Mouse (Mus musculus) embryonic fibroblast, embryonic 13.5 days (primary cell): ENCODE measurements at regions not wholly inside any gene's neighbourhood (a gene's known extent, or its start where the extent isn't known, plus 50 kb on each side); places are given as distances from the start of the nearest gene placed in this dataset.

Source experiments
- H3K27ac ChIP-seq: 2 replicates; pipeline ENCODE4 v1.5.1; 2012; ENCODE audit warnings: low read length, control low read depth, inconsistent platforms; ENCODE audit not compliant: insufficient read depth
- H3K4me1 ChIP-seq: 2 replicates; pipeline ENCODE4 v1.6.1; 2011; ENCODE audit warnings: low read length; ENCODE audit not compliant: control insufficient read depth, insufficient read depth
- H3K4me3 ChIP-seq: 2 replicates; pipeline ENCODE4 v1.5.1; 2011; ENCODE audit warnings: mild to moderate bottlenecking, control low read depth, low read length; ENCODE audit not compliant: insufficient read depth
- CTCF ChIP-seq: IDR thresholded peaks from 2 replicates; pipeline ENCODE4 v1.5.1; 2011; ENCODE audit warnings: mild to moderate bottlenecking, control low read depth, low read length, moderate library complexity, borderline replicate concordance; ENCODE audit not compliant: insufficient read depth
- POLR2A ChIP-seq: IDR thresholded peaks from 2 replicates; pipeline ENCODE4 v1.6.1; 2011; ENCODE audit warnings: low read depth, mild to moderate bottlenecking, control low read depth, low read length, moderate library complexity

- TF ChIP-seq CTCF (no peak), POLR2A (no peak)
- no peaks in the 10 kb centered on the region for H3K4me1 ChIP-seq
- H3K27ac ChIP-seq, result no peak overlapping the region
- no peak overlapping the region for H3K4me3 ChIP-seq
Observed at GRCm38 (mm10) chr5:46488140-46488942, 630.9 kb upstream of the Lcorl start.

DNA sequence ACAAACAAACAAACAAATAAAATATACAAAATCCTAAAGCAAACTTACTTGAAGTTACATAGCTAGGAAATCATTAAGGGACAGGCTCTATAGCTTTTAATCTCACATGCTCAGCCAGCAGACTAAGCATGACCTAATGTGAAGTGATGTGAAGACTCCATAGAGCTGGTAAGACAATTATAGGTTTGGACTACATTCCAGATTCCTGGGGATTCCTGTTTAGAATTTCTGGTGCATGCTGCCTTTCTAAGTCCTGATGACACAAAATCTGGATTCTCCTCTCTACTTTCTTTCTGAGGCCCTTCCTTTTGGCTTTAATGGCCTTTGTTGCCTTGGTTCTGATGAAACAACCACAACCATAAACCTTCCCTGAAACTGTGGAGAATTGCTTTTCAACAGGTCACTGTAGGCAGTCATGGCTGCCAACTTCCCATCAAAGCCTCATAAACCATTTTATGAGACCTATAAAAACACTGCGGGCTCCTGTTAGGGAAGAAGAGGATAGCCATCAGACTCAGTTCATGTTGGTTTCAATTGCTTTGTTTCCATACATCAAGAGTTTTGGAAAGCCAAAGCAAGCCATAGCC lies 629.4 kb upstream of the Lcorl start:
- Histone ChIP-seq H3K4me1 (no peaks in the 10 kb centered on the region), H3K27ac (no peak overlapping the region), H3K4me3 (no peak overlapping the region)
- TF ChIP-seq POLR2A, result no peak
- TF ChIP-seq CTCF, result no peak

- Histone ChIP-seq H3K4me1 (no peaks in the 10 kb centered on the region), H3K27ac (no peak overlapping the region), H3K4me3 (no peak overlapping the region)
- TF ChIP-seq CTCF (no peak), POLR2A (no peak)
Observed at GRCm38 (mm10) chr5:46456356-46456755, 598.9 kb upstream of the Lcorl start.

- H3K27ac ChIP-seq, result no peak overlapping the region
- H3K4me3 ChIP-seq, result no peak overlapping the region
- no peak for TF ChIP-seq POLR2A
- no peak for TF ChIP-seq CTCF
- peaks cover 2% of the 10 kb centered on the region; the same call in 1 of the 2 replicates for H3K4me1 ChIP-seq
Observed at GRCm38 (mm10) chr5:46448274-46448673, 590.9 kb upstream of the Lcorl start.

GRCm38 (mm10) chr5:46445844-46446243 lies 588.4 kb upstream of the Lcorl start:
- H3K4me1 ChIP-seq, result peaks cover 2% of the 10 kb centered on the region; the same call in 1 of the 2 replicates
- no peak overlapping the region for H3K27ac ChIP-seq
- no peak overlapping the region for H3K4me3 ChIP-seq
- no peak for TF ChIP-seq CTCF
- TF ChIP-seq POLR2A, result no peak

- Histone ChIP-seq H3K27ac (no peak overlapping the region), H3K4me1 (peaks cover 2% of the 10 kb centered on the region; the same call in 1 of the 2 replicates), H3K4me3 (no peak overlapping the region)
- TF ChIP-seq POLR2A, result no peak
- no peak for TF ChIP-seq CTCF
Observed at GRCm38 (mm10) chr5:46445122-46445521, 587.7 kb upstream of the Lcorl start.

- Histone ChIP-seq H3K4me3 (no peak overlapping the region), H3K4me1 (peaks cover 2% of the 10 kb centered on the region; the same call in 1 of the 2 replicates), H3K27ac (no peak overlapping the region)
- no peak for TF ChIP-seq POLR2A
- no peak for TF ChIP-seq CTCF
Observed at GRCm38 (mm10) chr5:46443805-46444340, 586.5 kb upstream of the Lcorl start.

DNA sequence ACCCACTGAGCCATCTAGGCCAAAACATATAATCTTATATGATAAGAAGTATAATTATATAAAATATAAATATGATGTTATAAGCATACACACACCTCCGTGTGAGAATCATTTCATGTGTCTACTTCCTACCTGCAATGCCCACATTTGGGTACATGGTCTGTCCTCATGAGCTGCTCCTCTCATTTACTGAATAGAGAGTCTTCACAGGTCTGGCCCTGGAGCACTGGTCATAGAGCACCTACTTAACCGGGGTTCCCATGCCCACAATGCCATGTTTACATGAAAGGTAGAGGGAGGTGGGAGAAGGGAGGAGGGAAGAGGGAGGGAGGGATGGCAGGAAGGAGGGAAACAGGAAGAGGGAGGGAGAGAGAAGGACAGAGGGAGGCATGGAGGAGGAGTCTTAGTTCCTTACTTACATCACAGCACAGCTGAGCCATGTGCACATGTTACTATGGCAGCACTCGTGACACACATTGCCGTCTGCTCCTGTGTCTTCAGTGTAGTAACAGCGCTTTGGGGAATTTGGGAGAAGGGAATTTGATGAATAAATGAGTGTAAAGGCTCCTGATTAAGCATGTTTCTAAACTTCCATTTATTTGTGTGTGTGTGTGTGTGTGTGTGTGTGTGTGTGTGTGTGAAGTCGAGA lies 585.3 kb upstream of the Lcorl start:
- Histone ChIP-seq H3K4me1 (peaks cover 2% of the 10 kb centered on the region; the same call in 1 of the 2 replicates), H3K4me3 (no peak overlapping the region), H3K27ac (no peak overlapping the region)
- TF ChIP-seq CTCF (no peak), POLR2A (no peak)

- TF ChIP-seq CTCF (no peak), POLR2A (no peak)
- peaks cover 2% of the 10 kb centered on the region; the same call in 1 of the 2 replicates for H3K4me1 ChIP-seq
- no peak overlapping the region for H3K27ac ChIP-seq
- no peak overlapping the region for H3K4me3 ChIP-seq
Observed at GRCm38 (mm10) chr5:46441716-46442115, 584.3 kb upstream of the Lcorl start.
